Mouse (Mus musculus) myocyte (in vitro differentiated cells): Measurements from ENCODE around the gene Atp6v0d1.

ENCODE experiments used
- POLR2A ChIP-seq: IDR thresholded peaks from one replicate; pipeline ENCODE4 v1.6.1; 2011; ENCODE audit warnings: low read depth, mild to moderate bottlenecking, control low read depth, moderate library complexity; ENCODE audit not compliant: insufficient read length
- POLR2AphosphoS2 ChIP-seq: IDR thresholded peaks from one replicate; pipeline ENCODE4 v1.6.1; 2011; ENCODE audit warnings: low read depth, control low read depth; ENCODE audit not compliant: insufficient read length

- TF ChIP-seq POLR2A: no peak
- no peak for TF ChIP-seq POLR2AphosphoS2
These were observed 16.3 kb downstream of the Atp6v0d1 start for GRCm38 (mm10) chr8:105549506-105549905.
